Mouse (Mus musculus) liver, postnatal 0 days (tissue): ENCODE measurements around the gene Exoc3l4.
A peak's percentile ranks its signal among the peaks of the same experiment; 100 is the strongest.

Experiments
- CTCF ChIP-seq: sonication (generic); IDR thresholded peaks from 2 replicates; pipeline ENCODE4 v1.5.1; 2016; ENCODE audit warnings: antibody characterized with exemption, low read depth
- EP300 ChIP-seq: IDR thresholded peaks from 2 replicates; pipeline ENCODE4 v1.6.1; 2016; ENCODE audit warnings: antibody characterized with exemption, low read depth, mild to moderate bottlenecking

GRCm38 (mm10) chr12:111432097-111432496, 15.3 kb downstream of the Exoc3l4 start:
- TF ChIP-seq EP300 = peak; percentile 30; the same call in 1 of the 2 replicates
- no peak for TF ChIP-seq CTCF
